Mouse (Mus musculus) heart, adult 2 months (tissue): ENCODE results near the gene Parvb. TPM values are rescaled to one million over a fixed set of nuclear protein-coding genes. Genes with fewer than 3 reads are reported as not detected.

Experiments
- DNase-seq, 2 experiments: peaks; one replicate each; pipeline ENCODE4 v3.0.0; 2021
- H3K27ac ChIP-seq: fragments of 200-600 bp; 2 replicates; pipeline ENCODE4 v1.8.1; 2022
- H3K27me3 ChIP-seq: fragments of 200-500 bp; 2 replicates; pipeline ENCODE4 v1.6.1; 2012; ENCODE audit warnings: mild to moderate bottlenecking, low read length, inconsistent platforms, mixed read lengths; ENCODE audit not compliant: control insufficient read depth, insufficient read depth
- H3K36me3 ChIP-seq: fragments of 200-500 bp; 2 replicates; pipeline ENCODE4 v1.6.1; 2012; ENCODE audit warnings: low read length, inconsistent platforms; ENCODE audit not compliant: control insufficient read depth, insufficient read depth
- H3K4me1 ChIP-seq: fragments of 200-500 bp; 2 replicates; pipeline ENCODE4 v1.6.1; 2011; ENCODE audit warnings: low read length; ENCODE audit not compliant: control insufficient read depth, insufficient read depth
- H3K4me3 ChIP-seq: fragments of 200-600 bp; 2 replicates; pipeline ENCODE4 v1.8.1; 2022
- H3K79me2 ChIP-seq: fragments of 200-500 bp; replicated peaks from 2 replicates; pipeline ENCODE4 v1.6.1; 2012; ENCODE audit warnings: mild to moderate bottlenecking, inconsistent platforms, low read length, moderate library complexity, mixed read lengths; ENCODE audit not compliant: control insufficient read depth, insufficient read depth
- H3K9ac ChIP-seq: fragments of 200-500 bp; 2 replicates; pipeline ENCODE4 v1.6.1; 2012; ENCODE audit warnings: low read depth, mild to moderate bottlenecking, control low read depth, inconsistent platforms, low read length, mixed read lengths
- CTCF ChIP-seq: fragments of 200-600 bp; IDR thresholded peaks from 2 replicates; pipeline ENCODE4 v1.8.1; 2022; ENCODE audit warnings: antibody characterized with exemption, mild to moderate bottlenecking, moderate library complexity
- EP300 ChIP-seq: fragments of 200-500 bp; IDR thresholded peaks from 2 replicates; pipeline ENCODE4 v1.6.1; 2011; ENCODE audit warnings: low read depth, low read length, control low read depth; ENCODE audit not compliant: insufficient read depth
- POLR2A ChIP-seq: fragments of 200-500 bp; IDR thresholded peaks from 2 replicates; pipeline ENCODE4 v1.6.1; 2011; ENCODE audit warnings: mild to moderate bottlenecking, low read depth, low read length, control low read depth; ENCODE audit not compliant: insufficient read depth
- WGBS: fragments of 180-500 bp; shearing (Covaris S2); methylation state at CpG from one replicate; pipeline ENCODE4 v1.1.7; 2018; 5-methylcytosine and 5-hydroxymethylcytosine counted together
- intact Hi-C: fragments of 180-260 bp; cut with DNase I; formaldehyde crosslinking; loops from one replicate; pipeline ENCODE4 v1.15.1; 2025
- polyA plus RNA-seq: library from polyadenylated mRNA; depleted of rRNA; stranded (reverse); fragments of >200 nt; gene quantifications from 2 replicates; pipeline ENCODE4 v1.2.3, GENCODE M21; 2012
- total RNA-seq, 2 experiments: library from RNA; stranded (reverse); gene quantifications; 2 replicates each; pipeline ENCODE4 v1.2.3; 2021

Gene Parvb
- total and polyA plus RNA-seq, 3 experiments = 58.5 to 116 (median 99.4) TPM

- no peak for DNase-seq
- peaks cover 3% of the 10 kb centered on the region; the same call in 1 of the 2 replicates for H3K36me3 ChIP-seq
- H3K4me3 ChIP-seq = peak overlapping the region; percentile 97
- H3K4me1 ChIP-seq = no peaks in the 10 kb centered on the region; the same call in 1 of the 2 replicates
- intact Hi-C loops = loop anchor here (1.0 to 5.0 kb wide), 3 partner anchors 24 to 59 kb away; partner anchors contain the start of gene Pnpla3
- peak overlapping the region; percentile 97 for H3K27ac ChIP-seq
- TF ChIP-seq POLR2A (no peak), CTCF (no peak), EP300 (no peak)
- 4% methylated on average over 9 of the region's 9 CpGs for WGBS
- H3K9ac ChIP-seq = peak overlapping the region; percentile 83
- H3K79me2 ChIP-seq = peaks cover 2% of the 10 kb centered on the region
- no peaks in the 10 kb centered on the region for H3K27me3 ChIP-seq
Measured at GRCm38 (mm10) chr15:84191724-84192057, 40.2 kb upstream of the Parvb start.

GRCm38 (mm10) chr15:84192058-84192791 is 39.6 kb upstream of the Parvb start, which contains the start of gene Samm50:
TSS of gene Samm50 (plus strand) at chr15:84192241.
- Histone ChIP-seq H3K36me3 (peaks cover 3% of the 10 kb centered on the region; the same call in 1 of the 2 replicates), H3K9ac (peak within 1 kb of the TSS; percentile 97), H3K27me3 (no peaks in the 10 kb centered on the region), H3K4me3 (peak within 1 kb of the TSS; percentile 97), H3K4me1 (no peaks in the 10 kb centered on the region; the same call in 1 of the 2 replicates), H3K79me2 (peaks cover 2% of the 10 kb centered on the region), H3K27ac (peak within 1 kb of the TSS; percentile 97)
- peak; percentile 29 for TF ChIP-seq CTCF
- peak; percentile 93 for TF ChIP-seq POLR2A
- TF ChIP-seq EP300 = peak; percentile 70
- intact Hi-C loops = loop anchor here (1.0 to 5.0 kb wide), 3 partner anchors 25 to 60 kb away; partner anchors contain the start of gene Pnpla3
- WGBS = 3% methylated on average over 48 of the region's 48 CpGs
- DNase-seq = peak; percentile 91 to 93

GRCm38 (mm10) chr15:84196486-84197165 is 35.2 kb upstream of the Parvb start:
- H3K79me2 ChIP-seq = peaks cover 2% of the 10 kb centered on the region
- peaks cover 3% of the 10 kb centered on the region; the same call in 1 of the 2 replicates for H3K36me3 ChIP-seq
- WGBS = 65% methylated on average over 8 of the region's 8 CpGs
- H3K4me1 ChIP-seq = no peaks in the 10 kb centered on the region; the same call in 1 of the 2 replicates
- TF ChIP-seq CTCF (no peak), EP300 (no peak), POLR2A (no peak)
- DNase-seq = peak in 1 of 2 experiments; percentile 29
- no peak overlapping the region for H3K9ac ChIP-seq
- H3K27me3 ChIP-seq = no peaks in the 10 kb centered on the region
- no peak overlapping the region for H3K4me3 ChIP-seq
- intact Hi-C loops = no loop called here
- H3K27ac ChIP-seq = peak overlapping the region; percentile 40

DNA sequence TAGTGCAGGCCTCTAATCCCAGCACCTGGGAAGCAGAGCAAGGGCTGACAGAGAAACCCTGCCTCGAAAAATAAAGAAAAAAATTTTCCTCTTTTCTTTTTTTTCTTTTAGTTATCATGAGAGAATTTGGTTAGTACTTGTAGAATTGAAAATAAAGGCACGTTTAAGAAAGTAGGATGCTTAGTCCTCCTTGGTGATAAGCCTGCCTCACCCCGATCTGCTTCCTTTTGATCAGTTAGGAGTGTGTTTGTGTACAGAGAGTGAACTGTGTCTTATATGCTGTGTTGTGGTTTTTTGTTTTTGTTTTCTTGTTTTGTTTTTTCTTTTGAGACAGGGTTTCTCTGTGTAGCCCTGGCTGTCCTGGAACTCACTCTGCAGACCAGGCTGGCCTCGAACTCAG is 24.5 kb upstream of the Parvb start:
- no peaks in the 10 kb centered on the region for H3K27me3 ChIP-seq
- TF ChIP-seq CTCF = no peak
- H3K4me3 ChIP-seq = no peak overlapping the region
- H3K79me2 ChIP-seq = no peaks in the 10 kb centered on the region
- peaks cover 4% of the 10 kb centered on the region for H3K36me3 ChIP-seq
- intact Hi-C loops = no loop called here
- no peak for DNase-seq
- no peak overlapping the region for H3K9ac ChIP-seq
- peaks cover 10% of the 10 kb centered on the region for H3K4me1 ChIP-seq
- H3K27ac ChIP-seq = no peak overlapping the region
- 87% methylated on average over 4 of the region's 4 CpGs for WGBS

GRCm38 (mm10) chr15:84209517-84210412 is 22.1 kb upstream of the Parvb start:
- peaks cover 22% of the 10 kb centered on the region for H3K4me1 ChIP-seq
- H3K27ac ChIP-seq = peak overlapping the region; percentile 75
- TF ChIP-seq EP300 (peak; percentile 85), POLR2A (no peak), CTCF (no peak)
- peak in 1 of 2 experiments; percentile 49 for DNase-seq
- no peak overlapping the region for H3K4me3 ChIP-seq
- H3K79me2 ChIP-seq = no peaks in the 10 kb centered on the region
- H3K9ac ChIP-seq = peak overlapping the region; percentile 20
- WGBS = 48% methylated on average over 11 of the region's 11 CpGs
- intact Hi-C loops = no loop called here
- no peaks in the 10 kb centered on the region for H3K27me3 ChIP-seq
- peaks cover 4% of the 10 kb centered on the region for H3K36me3 ChIP-seq
